Mouse (Mus musculus) retina, adult 2 months (tissue): ENCODE measurements around the gene Skap1.

Experiments
- DNase-seq: peaks from one replicate; pipeline ENCODE4 v3.0.0-alpha.2; 2012; ENCODE audit warnings: low read depth, low spot score

The Skap1 gene

GRCm38 (mm10) chr11:96560229-96560628 is 95.8 kb downstream of the Skap1 start:
- DNase-seq, result no peak

GRCm38 (mm10) chr11:96564088-96564487 is 99.7 kb downstream of the Skap1 start:
- DNase-seq, result no peak

- DNase-seq, result no peak
Measured at GRCm38 (mm10) chr11:96572515-96572914, 108.1 kb downstream of the Skap1 start.

GRCm38 (mm10) chr11:96576491-96577427 is 112.4 kb downstream of the Skap1 start:
- DNase-seq, result no peak

GRCm38 (mm10) chr11:96578551-96579283 is 114.3 kb downstream of the Skap1 start:
- DNase-seq, result no peak

- no peak for DNase-seq
Measured at GRCm38 (mm10) chr11:96581604-96582384, 117.4 kb downstream of the Skap1 start.

- no peak for DNase-seq
Measured at GRCm38 (mm10) chr11:96582595-96582994, 118.2 kb downstream of the Skap1 start.

GRCm38 (mm10) chr11:96589828-96590227 is 125.4 kb downstream of the Skap1 start:
- DNase-seq, result no peak

GRCm38 (mm10) chr11:96595890-96596289 is 131.5 kb downstream of the Skap1 start:
- no peak for DNase-seq

- no peak for DNase-seq
Measured at GRCm38 (mm10) chr11:96596301-96596700, 131.9 kb downstream of the Skap1 start.

GRCm38 (mm10) chr11:96602806-96603205 is 138.4 kb downstream of the Skap1 start:
- DNase-seq, result no peak

GRCm38 (mm10) chr11:96604306-96604705 is 139.9 kb downstream of the Skap1 start:
- DNase-seq, result no peak

GRCm38 (mm10) chr11:96604751-96605450 is 140.5 kb downstream of the Skap1 start:
- DNase-seq, result no peak

GRCm38 (mm10) chr11:96605516-96605915 is 141.1 kb downstream of the Skap1 start:
- DNase-seq, result no peak

GRCm38 (mm10) chr11:96612596-96612995 is 148.2 kb downstream of the Skap1 start:
- DNase-seq, result no peak

GRCm38 (mm10) chr11:96616792-96617191 is 152.4 kb downstream of the Skap1 start:
- DNase-seq, result no peak

GRCm38 (mm10) chr11:96618789-96619445 is 154.5 kb downstream of the Skap1 start:
- DNase-seq, result no peak

GRCm38 (mm10) chr11:96619576-96619975 is 155.2 kb downstream of the Skap1 start:
- no peak for DNase-seq

GRCm38 (mm10) chr11:96620006-96620405 is 155.6 kb downstream of the Skap1 start:
- no peak for DNase-seq

GRCm38 (mm10) chr11:96620660-96621059 is 156.3 kb downstream of the Skap1 start:
- no peak for DNase-seq

- DNase-seq, result peak; percentile 22
Measured at GRCm38 (mm10) chr11:96621167-96621566, 156.8 kb downstream of the Skap1 start.
